Mouse (Mus musculus) right cerebral cortex, postnatal 25 days (tissue): Measurements from ENCODE around the gene Gm45716.

Experiments used
- DNase-seq: peaks from one replicate; pipeline ENCODE4 v3.0.0; 2022

Gm45716 gene

DNA sequence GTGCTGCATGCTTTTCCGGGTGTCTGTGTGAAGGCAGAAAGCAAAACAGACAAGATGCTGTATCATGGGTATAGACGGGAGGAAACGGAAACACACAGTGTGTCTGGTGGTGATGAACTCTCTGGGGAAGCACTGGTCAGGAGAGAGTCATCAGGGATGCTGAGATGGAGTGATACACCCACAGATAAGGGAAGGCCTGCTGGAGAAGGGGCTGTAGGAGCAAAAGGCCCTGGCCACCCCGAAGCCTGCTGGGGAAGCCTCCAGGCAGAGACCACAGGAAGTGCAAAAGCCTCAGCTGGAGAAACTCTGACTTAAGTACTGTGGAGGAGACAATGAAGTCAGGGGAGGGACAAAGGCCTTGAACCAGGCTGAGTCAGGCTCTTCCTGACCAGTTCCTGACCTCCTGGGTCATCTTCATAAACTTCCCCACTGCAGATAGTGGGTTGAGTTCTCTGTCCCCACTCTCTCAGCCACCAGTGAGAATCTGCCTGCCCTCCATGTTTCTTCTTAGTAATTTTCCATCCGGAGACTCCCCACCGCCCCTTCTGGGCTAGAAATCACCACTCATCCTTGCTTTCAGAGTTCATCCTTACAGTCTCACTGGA is 99.2 kb downstream of the Gm45716 start:
- DNase-seq, result no peak

DNA sequence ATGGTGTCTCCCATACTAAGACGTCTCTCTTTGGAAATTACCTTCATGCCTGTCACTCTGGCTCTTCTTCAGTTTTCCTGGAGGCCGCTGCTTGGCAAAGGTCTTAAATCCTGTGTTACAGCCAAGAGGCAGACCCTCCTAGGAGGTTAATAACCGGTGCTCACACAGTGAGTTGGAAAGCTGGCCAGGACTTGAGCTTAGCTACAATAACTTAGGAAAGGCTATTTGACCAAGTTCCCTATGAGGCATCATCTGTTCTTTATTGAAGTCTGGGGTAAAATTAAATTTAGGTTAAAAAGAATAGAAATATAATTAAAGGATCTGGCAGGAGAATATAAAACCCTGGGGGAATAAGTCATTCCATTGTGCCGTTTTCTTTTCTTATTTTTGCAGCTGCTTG is 103.7 kb downstream of the Gm45716 start:
- no peak for DNase-seq

DNA sequence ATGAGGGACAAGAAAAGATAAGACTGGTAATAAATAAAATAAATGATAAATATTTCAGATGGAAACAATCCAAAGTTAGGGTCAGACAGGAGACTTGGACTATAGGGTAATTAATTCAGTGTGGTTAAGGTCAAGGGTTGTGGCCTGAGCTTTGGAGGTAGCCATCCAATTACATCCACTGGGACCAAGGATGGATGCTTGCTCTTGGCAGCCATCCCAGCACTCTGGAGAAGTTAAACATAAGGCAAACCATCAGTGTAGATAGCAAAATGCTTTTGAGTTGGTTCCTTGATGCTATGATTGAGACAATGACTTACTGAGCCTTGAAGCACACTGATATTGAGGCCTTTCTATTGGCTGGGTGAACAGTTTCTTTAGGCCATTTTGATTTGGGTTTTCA is 105.3 kb downstream of the Gm45716 start:
- no peak for DNase-seq

- DNase-seq, result no peak
Measured at GRCm38 (mm10) chr11:90294622-90295021, 107.1 kb downstream of the Gm45716 start.
